Mouse (Mus musculus): Measurements from ENCODE around the gene Slc29a1. TPM values are rescaled to one million over a fixed set of nuclear protein-coding genes. Genes with fewer than 3 reads are reported as not detected.

The Slc29a1 gene
- polyA plus RNA-seq, 1 experiment, result 132 TPM

GRCm38 (mm10) chr17:45616679-45617078 lies 17.3 kb upstream of the Slc29a1 start:
- no peaks in the 10 kb centered on the region for H3K9me3 ChIP-seq (replicated peaks; ENCODE audit: control insufficient read depth, insufficient read depth, low read length, poor library complexity, severe bottlenecking)
- H3K27ac ChIP-seq (ENCODE audit: insufficient read depth, low read length), result peak overlapping the region; percentile 91
- H3K4me1 ChIP-seq (ENCODE audit: control insufficient read depth, insufficient read depth, low read length), result peaks cover 8% of the 10 kb centered on the region
- H3K9ac ChIP-seq (ENCODE audit: low read depth, poor library complexity, severe bottlenecking), result no peak overlapping the region
- TF ChIP-seq CTCF (IDR thresholded peaks at IDR 0.05; ENCODE audit: low read depth, low read length) (no peak), EP300 (IDR thresholded peaks at IDR 0.05; ENCODE audit: insufficient read depth, low read depth, low read length) (no peak), POLR2A (IDR thresholded peaks at IDR 0.05; ENCODE audit: insufficient read depth, low read length) (no peak)
- no peak overlapping the region for H3K4me3 ChIP-seq (ENCODE audit: low read depth, low read length)
- H3K36me3 ChIP-seq (ENCODE audit: control insufficient read depth, insufficient read depth, low read length, poor library complexity, severe bottlenecking), result no peaks in the 10 kb centered on the region
- no peaks in the 10 kb centered on the region for H3K27me3 ChIP-seq (ENCODE audit: control insufficient read depth, insufficient read depth, low read length, poor library complexity, severe bottlenecking)

- H3K4me1 ChIP-seq (ENCODE audit: control insufficient read depth, insufficient read depth, low read length), result peaks cover 9% of the 10 kb centered on the region
- H3K36me3 ChIP-seq (ENCODE audit: control insufficient read depth, insufficient read depth, low read length, poor library complexity, severe bottlenecking), result no peaks in the 10 kb centered on the region
- TF ChIP-seq EP300 (IDR thresholded peaks at IDR 0.05; ENCODE audit: insufficient read depth, low read depth, low read length) (peak; percentile 76), POLR2A (IDR thresholded peaks at IDR 0.05; ENCODE audit: insufficient read depth, low read length) (no peak)
Measured at GRCm38 (mm10) chr17:45616046-45616650, 16.7 kb upstream of the Slc29a1 start.

GRCm38 (mm10) chr17:45612921-45613320 lies 13.5 kb upstream of the Slc29a1 start:
- H3K9ac ChIP-seq (ENCODE audit: low read depth, poor library complexity, severe bottlenecking), result no peak overlapping the region
- H3K4me1 ChIP-seq (ENCODE audit: control insufficient read depth, insufficient read depth, low read length), result peaks cover 13% of the 10 kb centered on the region
- no peaks in the 10 kb centered on the region for H3K36me3 ChIP-seq (ENCODE audit: control insufficient read depth, insufficient read depth, low read length, poor library complexity, severe bottlenecking)
- no peak overlapping the region for H3K4me3 ChIP-seq (ENCODE audit: low read depth, low read length)
- H3K27me3 ChIP-seq (ENCODE audit: control insufficient read depth, insufficient read depth, low read length, poor library complexity, severe bottlenecking), result no peaks in the 10 kb centered on the region
- no peak for TF ChIP-seq EP300 (IDR thresholded peaks at IDR 0.05; ENCODE audit: insufficient read depth, low read depth, low read length)
- H3K27ac ChIP-seq (ENCODE audit: insufficient read depth, low read length), result no peak overlapping the region
- H3K9me3 ChIP-seq (replicated peaks; ENCODE audit: control insufficient read depth, insufficient read depth, low read length, poor library complexity, severe bottlenecking), result no peaks in the 10 kb centered on the region

More at GRCm38 (mm10) chr17:45616046-45616650, 16.7 kb upstream of the Slc29a1 start:
- Histone ChIP-seq H3K9me3 (replicated peaks; ENCODE audit: control insufficient read depth, insufficient read depth, low read length, poor library complexity, severe bottlenecking) (no peaks in the 10 kb centered on the region), H3K4me3 (ENCODE audit: low read depth, low read length) (no peak overlapping the region), H3K27me3 (ENCODE audit: control insufficient read depth, insufficient read depth, low read length, poor library complexity, severe bottlenecking) (no peaks in the 10 kb centered on the region), H3K27ac (ENCODE audit: insufficient read depth, low read length) (peak overlapping the region; percentile 91), H3K9ac (ENCODE audit: low read depth, poor library complexity, severe bottlenecking) (no peak overlapping the region)

GRCm38 (mm10) chr17:45612008-45612407 lies 12.6 kb upstream of the Slc29a1 start:
- no peak overlapping the region for H3K4me3 ChIP-seq (ENCODE audit: low read depth, low read length)
- H3K9ac ChIP-seq (ENCODE audit: low read depth, poor library complexity, severe bottlenecking), result no peak overlapping the region
- TF ChIP-seq CTCF (IDR thresholded peaks at IDR 0.05; ENCODE audit: low read depth, low read length) (no peak), POLR2A (IDR thresholded peaks at IDR 0.05; ENCODE audit: insufficient read depth, low read length) (no peak), EP300 (IDR thresholded peaks at IDR 0.05; ENCODE audit: insufficient read depth, low read depth, low read length) (no peak)
- no peak overlapping the region for H3K27ac ChIP-seq (ENCODE audit: insufficient read depth, low read length)
- H3K27me3 ChIP-seq (ENCODE audit: control insufficient read depth, insufficient read depth, low read length, poor library complexity, severe bottlenecking), result no peaks in the 10 kb centered on the region
- H3K9me3 ChIP-seq (replicated peaks; ENCODE audit: control insufficient read depth, insufficient read depth, low read length, poor library complexity, severe bottlenecking), result no peaks in the 10 kb centered on the region
- H3K36me3 ChIP-seq (ENCODE audit: control insufficient read depth, insufficient read depth, low read length, poor library complexity, severe bottlenecking), result no peaks in the 10 kb centered on the region
- H3K4me1 ChIP-seq (ENCODE audit: control insufficient read depth, insufficient read depth, low read length), result peaks cover 13% of the 10 kb centered on the region

- Histone ChIP-seq H3K27me3 (ENCODE audit: control insufficient read depth, insufficient read depth, low read length, poor library complexity, severe bottlenecking) (no peaks in the 10 kb centered on the region), H3K4me3 (ENCODE audit: low read depth, low read length) (peak overlapping the region; percentile 14; the same call in 1 of the 2 replicates), H3K27ac (ENCODE audit: insufficient read depth, low read length) (peak overlapping the region; percentile 81), H3K9ac (ENCODE audit: low read depth, poor library complexity, severe bottlenecking) (peak overlapping the region; percentile 48), H3K4me1 (ENCODE audit: control insufficient read depth, insufficient read depth, low read length) (peaks cover 8% of the 10 kb centered on the region), H3K36me3 (ENCODE audit: control insufficient read depth, insufficient read depth, low read length, poor library complexity, severe bottlenecking) (no peaks in the 10 kb centered on the region), H3K9me3 (replicated peaks; ENCODE audit: control insufficient read depth, insufficient read depth, low read length, poor library complexity, severe bottlenecking) (no peaks in the 10 kb centered on the region)
- TF ChIP-seq EP300 (IDR thresholded peaks at IDR 0.05; ENCODE audit: insufficient read depth, low read depth, low read length), result 0 out of 2 replicates have a peak, but pooled peaks have one; percentile 6
- TF ChIP-seq CTCF (IDR thresholded peaks at IDR 0.05; ENCODE audit: low read depth, low read length), result no peak
Measured at GRCm38 (mm10) chr17:45610144-45610866, 10.9 kb upstream of the Slc29a1 start.

- peak overlapping the region; percentile 82 for H3K27ac ChIP-seq (ENCODE audit: insufficient read depth, low read length)
- no peaks in the 10 kb centered on the region for H3K36me3 ChIP-seq (ENCODE audit: control insufficient read depth, insufficient read depth, low read length, poor library complexity, severe bottlenecking)
- H3K9me3 ChIP-seq (replicated peaks; ENCODE audit: control insufficient read depth, insufficient read depth, low read length, poor library complexity, severe bottlenecking), result no peaks in the 10 kb centered on the region
- H3K4me1 ChIP-seq (ENCODE audit: control insufficient read depth, insufficient read depth, low read length), result peaks cover 8% of the 10 kb centered on the region
- no peak overlapping the region for H3K4me3 ChIP-seq (ENCODE audit: low read depth, low read length)
- no peaks in the 10 kb centered on the region for H3K27me3 ChIP-seq (ENCODE audit: control insufficient read depth, insufficient read depth, low read length, poor library complexity, severe bottlenecking)
- TF ChIP-seq CTCF (IDR thresholded peaks at IDR 0.05; ENCODE audit: low read depth, low read length), result no peak
- TF ChIP-seq POLR2A (IDR thresholded peaks at IDR 0.05; ENCODE audit: insufficient read depth, low read length), result no peak
- TF ChIP-seq EP300 (IDR thresholded peaks at IDR 0.05; ENCODE audit: insufficient read depth, low read depth, low read length), result no peak
- no peak overlapping the region for H3K9ac ChIP-seq (ENCODE audit: low read depth, poor library complexity, severe bottlenecking)
Measured at GRCm38 (mm10) chr17:45608396-45608795, 9.0 kb upstream of the Slc29a1 start.

All from ES-Bruce4 (cell line).